Mouse (Mus musculus): ENCODE data around the gene Ccnl1.

The Ccnl1 gene

DNA sequence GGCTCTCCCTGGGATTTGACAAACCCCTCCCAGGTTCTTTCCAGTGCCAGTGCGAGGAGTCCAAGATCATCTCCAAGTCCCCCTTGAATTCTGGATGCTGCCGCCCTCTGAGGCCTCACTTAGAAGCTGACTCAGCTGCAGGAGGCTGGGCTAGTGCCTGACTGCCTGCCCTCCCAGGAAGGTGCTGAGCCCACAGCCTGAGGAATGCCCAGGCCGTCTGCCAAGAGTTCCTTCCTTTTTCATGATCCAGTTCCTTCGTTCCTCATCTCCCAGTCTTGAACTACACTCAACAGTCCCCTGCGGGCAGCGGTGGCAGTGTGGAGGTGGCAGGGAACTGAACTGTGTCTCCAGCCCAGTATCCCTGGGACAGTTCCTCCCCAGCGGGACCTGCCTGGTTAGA lies 30.4 kb downstream of the Ccnl1 start:
- in situ Hi-C loops (cut with MboI; ENCODE audit: low sequenced_read_pairs): no loop called here

DNA sequence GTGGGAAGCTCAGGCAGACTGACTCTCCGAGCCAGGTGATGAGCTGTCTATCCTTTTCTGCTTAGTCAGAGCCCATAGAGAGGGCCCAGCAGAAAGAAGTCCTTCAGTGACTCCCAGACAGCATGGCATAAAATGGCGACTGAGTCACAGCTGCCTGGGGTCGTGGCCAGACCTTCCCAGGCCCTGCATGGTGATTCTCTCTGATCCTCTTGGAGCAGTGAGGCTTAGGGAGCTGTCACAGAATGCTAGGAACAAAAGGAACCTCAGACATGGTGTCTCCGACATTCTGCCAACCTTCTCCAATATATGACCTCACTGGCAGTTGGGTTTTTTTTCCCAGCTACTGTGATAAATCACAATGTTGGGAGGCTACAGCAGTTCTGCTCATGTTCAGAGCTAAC lies 30.9 kb downstream of the Ccnl1 start:
- in situ Hi-C loops (cut with MboI; ENCODE audit: low sequenced_read_pairs): no loop called here

DNA sequence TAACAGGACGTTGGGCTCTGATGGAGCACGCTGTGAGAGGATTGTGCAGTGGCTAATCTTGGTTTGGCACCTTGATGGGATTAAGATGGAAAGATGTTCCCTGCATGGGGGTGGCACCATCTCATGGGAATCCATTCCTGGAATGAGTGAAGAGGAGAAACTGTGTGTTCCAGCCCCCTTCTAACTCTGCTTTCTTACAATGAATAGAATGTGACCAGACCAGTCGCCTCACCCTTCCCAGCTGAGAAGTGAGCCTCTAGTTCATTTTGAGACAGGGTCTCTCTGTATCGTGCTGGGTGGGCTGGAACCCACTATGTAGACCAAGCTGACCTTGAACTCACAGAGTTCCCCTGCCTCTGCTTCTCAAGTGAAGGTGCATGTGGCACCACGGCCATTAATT lies 31.6 kb downstream of the Ccnl1 start:
- in situ Hi-C loops (cut with MboI; ENCODE audit: low sequenced_read_pairs): no loop called here

DNA sequence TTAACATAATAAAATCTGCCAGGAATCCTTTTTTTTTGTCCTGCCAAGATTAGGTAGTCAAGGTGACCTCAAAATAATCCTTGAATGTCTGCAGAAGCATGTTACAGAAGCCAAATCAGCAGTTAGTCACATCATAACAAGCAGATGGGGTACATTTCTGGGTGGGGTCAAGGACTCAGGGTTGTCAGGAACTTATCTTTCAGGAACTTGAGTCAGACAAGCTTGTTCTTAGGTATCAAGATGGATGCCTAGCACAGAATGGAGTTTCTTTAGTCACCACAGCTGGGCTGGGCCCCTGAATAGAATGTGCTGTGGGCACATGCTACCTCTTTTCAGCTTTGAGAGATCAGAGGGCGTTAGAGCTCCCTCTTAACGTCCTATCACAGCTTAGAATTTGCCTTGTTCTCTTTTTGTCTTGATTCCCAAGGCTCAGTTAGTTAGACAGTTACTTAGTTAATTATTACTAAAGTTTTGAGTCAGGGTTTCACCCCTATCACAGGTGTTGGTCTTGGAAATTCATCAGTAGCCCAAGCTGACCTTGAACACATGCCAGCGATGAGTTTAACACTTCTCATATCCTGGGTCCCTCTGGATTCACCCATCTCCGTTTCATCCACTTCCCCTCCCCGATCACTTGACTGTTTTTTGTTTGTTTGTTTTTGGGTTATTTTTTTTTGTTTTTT lies 32.9 kb downstream of the Ccnl1 start:
- in situ Hi-C loops (cut with MboI; ENCODE audit: low sequenced_read_pairs): no loop called here

DNA sequence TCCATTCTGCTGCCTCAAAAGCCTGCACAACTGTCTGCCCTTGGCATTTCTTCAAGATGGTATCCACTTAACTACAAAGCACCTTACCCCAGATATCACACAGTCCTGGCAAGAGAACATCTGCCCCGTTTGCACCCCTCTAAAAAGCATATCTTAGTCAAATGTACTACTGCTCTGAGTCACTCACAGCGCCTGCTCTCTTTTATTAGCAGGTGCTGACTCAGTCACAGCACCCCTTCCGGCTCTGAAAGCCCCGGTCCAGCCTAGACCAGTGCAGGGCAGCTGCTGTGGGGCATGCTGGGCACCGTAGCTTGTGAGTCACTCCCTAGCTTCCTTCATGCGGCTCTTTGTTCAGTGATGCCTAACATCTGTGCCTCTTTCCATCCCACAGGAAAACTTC lies 35.6 kb downstream of the Ccnl1 start:
- in situ Hi-C loops (cut with MboI; ENCODE audit: low sequenced_read_pairs): no loop called here

DNA sequence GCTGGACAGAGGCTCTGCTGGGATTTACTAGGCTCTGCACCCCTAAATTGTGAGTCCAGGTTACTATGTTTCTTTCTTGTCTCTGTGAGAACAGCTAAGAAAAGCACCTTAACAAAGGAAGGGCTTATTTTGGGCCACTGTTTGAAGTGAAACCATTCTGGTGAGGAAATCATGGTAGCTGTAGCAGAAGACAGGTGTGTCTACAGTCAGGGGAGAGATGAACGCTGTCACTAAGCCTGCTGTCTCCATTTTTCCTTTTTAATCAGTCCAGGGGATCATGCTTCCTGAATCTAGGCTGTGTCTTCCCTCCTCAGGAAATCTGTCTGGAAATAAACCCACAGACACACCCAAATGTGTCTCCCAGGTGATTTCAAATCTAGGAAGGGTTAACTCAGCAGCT lies 36.4 kb downstream of the Ccnl1 start:
- in situ Hi-C loops (cut with MboI; ENCODE audit: low sequenced_read_pairs): no loop called here

DNA sequence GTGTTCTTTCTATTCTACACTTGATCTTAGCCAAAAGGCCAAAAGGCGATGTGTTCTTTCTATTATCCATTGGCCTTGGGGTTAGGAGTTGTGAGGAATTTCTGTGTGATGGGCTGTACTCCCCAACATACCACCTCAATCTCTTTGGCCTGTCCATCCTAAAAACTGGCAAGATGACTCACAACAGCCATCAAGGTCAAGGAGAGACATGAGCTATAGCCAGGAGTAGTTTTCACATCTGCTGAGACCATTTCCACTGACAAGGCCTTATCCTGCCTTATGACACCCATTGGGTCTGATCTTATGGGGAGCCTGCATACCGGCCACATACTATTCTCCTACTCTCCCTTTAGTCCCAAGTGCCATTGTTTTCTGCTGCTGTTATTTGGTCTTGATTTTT lies 39.0 kb downstream of the Ccnl1 start:
- in situ Hi-C loops (cut with MboI; ENCODE audit: low sequenced_read_pairs): no loop called here

DNA sequence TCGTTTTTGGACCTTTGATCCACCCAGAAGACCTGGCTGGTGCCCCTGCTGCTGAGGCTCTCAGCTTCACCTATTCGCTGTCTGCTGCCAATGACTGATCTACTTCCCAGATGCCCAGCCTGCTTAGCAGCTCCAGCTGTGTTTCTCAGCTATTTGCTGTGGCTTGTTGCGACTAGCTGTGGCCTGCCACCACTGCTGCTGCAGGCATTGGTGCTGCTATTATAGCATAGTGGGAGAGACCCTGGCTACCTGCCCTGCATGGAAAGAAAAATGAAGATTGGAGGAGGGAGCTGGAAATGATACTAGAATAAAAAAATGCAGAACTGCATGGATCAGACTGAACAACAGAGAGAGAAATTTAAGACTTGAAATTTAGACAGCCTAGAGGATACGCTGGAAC lies 45.1 kb downstream of the Ccnl1 start:
- in situ Hi-C loops (cut with MboI; ENCODE audit: low sequenced_read_pairs): no loop called here

DNA sequence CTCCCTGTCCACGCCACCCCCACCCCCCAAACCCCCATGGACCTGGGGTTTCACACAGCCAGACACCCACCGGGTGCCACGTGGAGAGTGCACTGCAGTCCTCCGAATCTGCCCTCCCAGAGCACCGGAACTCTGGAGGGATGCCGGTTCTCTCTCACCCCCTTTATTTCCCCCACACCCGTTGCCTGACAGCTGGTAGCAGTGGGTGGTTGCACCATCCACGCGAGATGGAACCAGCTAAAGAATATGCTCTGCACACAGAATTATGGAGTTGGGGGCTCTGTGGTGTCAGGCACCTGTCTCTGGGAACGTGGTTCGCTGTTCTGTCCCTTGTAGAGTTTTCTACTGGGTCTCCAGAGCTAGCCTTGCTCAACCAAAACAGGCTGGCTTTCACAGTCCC lies 45.8 kb downstream of the Ccnl1 start:
- in situ Hi-C loops (cut with MboI; ENCODE audit: low sequenced_read_pairs): no loop called here

DNA sequence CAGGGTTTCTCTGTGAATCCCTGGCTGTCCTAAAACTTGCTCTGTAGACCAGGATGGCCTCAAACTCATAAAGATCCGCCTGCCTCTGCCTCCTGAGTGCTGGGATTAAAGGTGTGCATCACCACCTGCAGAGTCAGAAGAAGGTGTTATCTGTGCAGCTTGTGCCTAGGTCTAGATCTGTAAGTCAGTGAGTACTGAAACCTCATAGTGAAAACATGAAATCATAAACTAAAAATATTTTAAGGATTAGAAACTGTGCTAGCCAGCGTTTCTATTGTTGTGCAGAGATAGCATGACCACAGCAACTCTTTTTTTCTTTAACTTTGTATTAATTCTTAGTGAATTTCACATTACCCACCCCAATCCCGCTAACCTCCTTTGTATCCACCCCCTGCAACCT lies 46.8 kb downstream of the Ccnl1 start:
- in situ Hi-C loops (cut with MboI; ENCODE audit: low sequenced_read_pairs): no loop called here

DNA sequence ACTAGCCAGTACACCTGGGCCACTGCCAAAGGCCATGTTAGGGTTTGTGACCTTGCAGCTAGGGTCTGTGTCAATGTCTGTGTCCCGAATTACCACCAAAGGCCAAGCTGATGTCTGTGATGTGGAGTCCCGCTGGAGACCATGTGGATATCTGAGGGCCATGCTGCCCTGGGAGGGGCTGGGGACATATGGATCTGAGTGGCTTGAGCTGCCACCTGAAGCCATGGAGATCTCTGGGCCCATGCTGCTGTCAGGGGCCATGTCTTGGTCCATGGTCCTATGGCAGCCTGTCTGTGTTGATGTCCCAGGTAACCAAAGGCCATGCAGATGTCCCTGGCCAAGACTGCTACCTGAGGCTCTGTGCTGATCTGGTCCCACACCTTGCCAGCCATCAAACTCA lies 48.6 kb downstream of the Ccnl1 start:
- in situ Hi-C loops (cut with MboI; ENCODE audit: low sequenced_read_pairs): no loop called here

DNA sequence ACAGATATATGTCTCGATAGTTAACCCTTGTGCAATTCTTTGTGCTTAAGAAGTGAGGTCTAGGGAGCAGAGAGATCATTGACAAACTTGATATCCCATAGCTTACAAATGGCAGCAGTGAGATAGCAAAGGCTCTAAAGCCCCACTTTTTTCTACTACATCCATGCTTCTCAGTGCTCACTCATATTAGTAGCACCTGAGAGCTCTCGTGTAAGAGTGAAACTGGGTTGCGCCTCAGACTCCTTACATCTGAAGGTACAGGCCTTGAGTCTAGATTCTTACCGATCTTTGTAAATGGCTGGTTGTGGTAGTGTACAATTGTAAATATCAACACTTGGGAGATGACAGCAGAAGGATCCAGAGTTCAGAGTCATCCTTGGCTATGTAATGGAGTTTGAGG lies 50.5 kb downstream of the Ccnl1 start:
- in situ Hi-C loops (cut with MboI; ENCODE audit: low sequenced_read_pairs): no loop called here

DNA sequence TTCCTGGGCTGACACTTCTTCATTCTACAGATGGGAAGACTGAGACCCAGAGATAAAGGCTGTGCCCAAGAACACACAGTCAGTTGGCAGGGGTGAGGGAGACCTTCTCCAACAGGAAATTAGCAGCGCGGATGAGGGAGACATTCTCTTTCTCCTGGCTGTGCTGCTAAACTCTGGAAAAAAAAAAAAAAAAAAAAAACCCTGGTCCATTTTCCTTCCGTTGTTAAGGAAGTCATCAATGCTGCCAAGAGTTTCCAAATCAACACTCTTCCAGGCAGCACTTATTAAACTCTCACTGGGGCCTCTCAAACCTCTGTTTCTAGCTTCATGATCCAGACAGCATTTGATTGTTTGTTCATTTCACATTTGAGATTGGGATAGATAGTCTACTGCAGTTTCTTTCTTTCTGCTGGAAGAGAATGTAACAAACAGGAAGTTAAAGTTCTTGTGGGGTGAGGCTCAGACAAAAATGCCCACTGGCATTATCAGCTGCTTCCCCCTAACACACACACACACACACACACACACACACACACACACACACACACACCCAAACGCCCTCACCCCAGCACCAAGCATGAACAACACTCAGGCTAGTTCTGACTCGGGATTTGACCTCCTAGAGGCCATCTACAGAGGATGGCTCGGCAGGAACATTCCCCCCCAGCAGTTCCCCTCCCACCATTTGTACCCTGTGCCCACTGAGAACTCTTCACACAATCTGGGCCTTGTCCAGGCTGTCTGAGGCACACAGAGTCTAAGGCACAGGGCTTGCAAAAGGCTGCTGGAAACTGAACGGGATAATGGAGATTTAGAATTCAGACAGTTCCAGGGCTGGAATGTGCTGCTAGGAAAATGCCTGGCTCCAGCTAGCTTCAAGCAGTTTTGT lies 52.5 kb downstream of the Ccnl1 start:
- in situ Hi-C loops (cut with MboI; ENCODE audit: low sequenced_read_pairs): no loop called here

DNA sequence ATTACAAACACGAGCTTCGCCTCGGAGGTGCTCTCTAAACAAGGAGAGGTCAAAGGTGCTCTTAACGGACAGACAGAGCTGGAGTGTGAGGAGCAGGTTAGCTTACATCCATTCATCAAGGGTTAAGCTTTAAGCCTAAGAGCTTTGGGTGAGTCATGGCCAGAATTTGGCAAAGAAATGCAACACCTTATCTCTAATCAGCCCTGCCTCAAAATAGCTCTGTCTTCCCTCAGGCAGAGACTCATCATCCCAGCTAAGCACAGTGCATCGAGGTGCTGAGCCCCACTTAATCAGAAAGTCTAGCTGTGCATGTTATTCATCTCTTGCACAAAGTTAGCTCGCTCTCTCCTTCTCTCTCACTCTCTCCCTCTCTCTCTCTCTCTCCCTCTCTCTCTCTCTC lies 53.3 kb downstream of the Ccnl1 start:
- in situ Hi-C loops (cut with MboI; ENCODE audit: low sequenced_read_pairs): no loop called here

DNA sequence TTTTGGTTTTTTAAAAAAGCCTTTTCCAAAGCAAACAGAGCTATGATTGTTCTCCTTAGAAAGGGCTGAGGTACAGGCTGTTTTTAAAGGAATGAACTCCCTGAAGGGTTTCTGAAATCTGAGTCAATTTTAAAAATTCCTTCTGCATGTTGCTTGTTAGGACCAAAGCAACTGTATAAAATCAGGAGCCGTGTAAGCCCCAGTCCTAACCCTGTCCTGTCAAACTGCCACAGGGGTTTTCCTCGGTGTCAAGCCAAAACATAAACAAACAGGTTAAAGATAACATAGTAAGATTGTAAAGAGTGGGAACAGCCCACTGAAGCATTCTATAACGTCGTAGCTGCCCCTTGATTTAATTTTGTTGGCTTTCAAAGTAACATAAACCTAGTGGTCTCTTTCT lies 53.9 kb downstream of the Ccnl1 start:
- in situ Hi-C loops (cut with MboI; ENCODE audit: low sequenced_read_pairs): no loop called here

DNA sequence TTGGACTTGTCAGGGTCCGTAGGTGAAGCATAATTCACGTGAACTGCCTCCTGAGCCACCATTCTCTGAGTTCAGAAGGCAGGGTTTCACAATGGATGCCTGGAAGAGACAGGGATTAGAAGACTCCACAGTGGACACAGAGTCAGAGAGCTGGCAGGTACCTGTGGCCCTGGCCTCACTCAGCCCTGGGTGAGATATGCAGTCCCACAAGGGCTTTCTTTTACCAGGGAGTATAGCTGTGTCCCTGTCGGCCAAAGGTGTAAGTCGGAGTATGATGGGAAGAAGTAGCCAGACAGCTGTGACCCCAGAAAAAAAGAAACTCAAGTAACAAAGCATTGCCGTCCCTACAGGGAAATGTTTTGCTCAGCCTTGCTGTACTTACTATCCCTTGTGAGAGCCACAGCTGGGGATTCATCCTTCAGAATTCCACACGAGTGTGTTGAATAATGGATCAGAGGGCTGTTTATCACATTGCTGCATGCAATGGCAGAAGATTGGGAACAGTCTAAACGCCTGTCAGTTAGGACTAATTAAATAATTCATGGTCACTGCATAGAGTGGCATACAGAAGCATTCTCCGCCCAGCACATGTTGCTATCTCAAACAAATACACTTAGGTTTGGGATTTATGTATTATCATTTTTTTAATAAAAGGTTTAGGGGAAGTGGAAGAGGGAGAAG lies 59.3 kb downstream of the Ccnl1 start:
- in situ Hi-C loops (cut with MboI; ENCODE audit: low sequenced_read_pairs): no loop called here

DNA sequence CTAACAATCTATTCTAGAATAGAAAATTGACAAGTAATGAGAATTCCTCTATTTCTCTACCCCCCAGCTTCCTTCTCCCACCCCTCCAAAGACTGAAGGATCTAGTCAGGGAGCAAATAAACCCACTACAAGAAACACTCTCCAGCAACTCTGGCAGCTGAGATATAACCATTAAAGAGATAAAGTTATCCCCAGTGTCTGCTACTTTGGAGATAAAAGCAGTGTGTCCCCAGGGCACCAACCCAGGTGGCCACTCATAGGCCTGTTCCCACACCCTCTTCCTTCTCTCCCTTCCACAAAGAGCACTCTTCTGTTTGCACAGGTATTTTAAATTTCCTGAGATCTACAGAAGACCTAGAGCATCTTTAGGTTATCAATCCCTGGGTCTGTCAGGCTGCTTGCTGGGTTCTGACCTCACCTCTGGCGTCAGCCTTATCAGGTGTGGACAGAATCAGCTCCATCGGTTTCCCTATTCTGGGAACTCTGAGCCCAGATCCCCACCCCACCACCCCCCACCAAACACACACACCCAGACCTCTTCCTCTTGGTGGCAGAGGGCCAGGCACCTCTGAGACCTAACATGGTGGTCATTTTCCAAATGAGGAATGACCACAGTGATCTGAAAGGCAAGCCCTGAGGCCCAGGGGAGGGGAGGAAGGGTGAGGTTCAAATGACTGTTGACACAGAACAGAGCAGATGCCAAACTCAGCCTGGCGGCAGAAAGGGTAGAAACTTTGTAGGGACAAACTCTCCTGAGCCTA lies 60.6 kb downstream of the Ccnl1 start:
- in situ Hi-C loops (cut with MboI; ENCODE audit: low sequenced_read_pairs): no loop called here
